Mouse (Mus musculus) hindlimb bud, embryonic 11.5 days (tissue): ENCODE measurements around the gene Osbpl9.
A peak's percentile ranks its signal among the peaks of the same experiment; 100 is the strongest.

ENCODE experiments used
- DNase-seq: peaks from one replicate; pipeline ENCODE4 v3.0.0-alpha.2; 2012; ENCODE audit warnings: low read depth, low spot score; ENCODE audit errors: extremely low spot score

Osbpl9 gene

DNA sequence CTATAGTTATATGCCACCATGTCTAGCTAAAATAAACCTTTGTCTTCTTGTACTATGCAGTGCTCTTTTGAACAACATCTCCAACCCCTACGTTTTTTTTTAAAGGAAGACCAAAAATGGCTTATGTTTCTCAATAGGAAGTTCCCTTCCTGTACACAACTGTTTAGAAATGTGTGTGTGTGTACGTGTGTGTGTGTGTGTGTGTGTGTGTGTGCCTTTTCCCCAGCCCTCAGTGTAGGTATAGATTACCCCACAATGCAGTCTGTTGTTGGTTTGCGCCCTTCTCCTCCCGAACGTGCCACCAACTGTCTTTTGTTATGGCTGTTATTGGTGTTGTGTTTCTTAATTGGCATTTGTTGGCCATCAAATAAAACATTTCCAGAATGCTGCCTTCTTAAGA, 5.5 kb upstream of the Osbpl9 start:
- DNase-seq: no peak

DNA sequence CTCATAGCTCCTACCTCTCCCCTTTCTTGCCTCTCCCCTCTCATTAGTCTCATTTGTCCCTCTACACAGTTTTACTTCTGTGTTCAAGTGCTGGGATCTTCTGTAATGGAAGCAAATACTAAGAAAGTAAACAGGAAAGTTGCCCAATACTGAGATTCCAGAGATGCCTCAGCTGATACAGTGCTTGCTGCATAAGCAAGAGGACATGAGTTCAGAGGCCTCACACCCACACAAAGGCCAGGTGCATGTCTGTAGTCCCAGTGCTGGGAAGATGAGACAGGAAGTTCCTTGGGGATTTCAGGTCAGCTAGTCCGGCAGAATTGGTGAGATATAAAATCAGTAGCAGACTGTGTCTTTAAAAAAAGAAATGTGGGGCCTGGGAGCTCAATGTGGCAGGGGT, 2.3 kb upstream of the Osbpl9 start:
- no peak for DNase-seq

DNA sequence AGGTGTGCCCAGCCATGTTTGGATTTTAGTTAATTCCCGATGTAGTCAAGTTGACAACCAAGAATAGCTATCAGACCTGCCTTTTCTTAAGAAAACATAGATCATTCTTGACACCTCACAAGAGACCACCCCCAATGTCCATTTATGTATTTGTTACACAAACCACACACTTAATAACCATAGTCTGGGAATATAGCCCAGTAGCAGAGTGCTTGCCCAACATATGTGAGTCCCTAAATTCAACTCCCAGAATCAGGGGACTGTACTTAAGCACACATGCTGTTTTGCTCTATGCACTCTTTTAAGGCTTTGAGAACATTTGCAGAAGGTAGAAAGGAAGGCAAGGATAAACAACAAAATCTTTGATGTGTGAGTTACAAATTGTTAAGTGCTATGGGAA, 1.9 kb upstream of the Osbpl9 start:
- no peak for DNase-seq

GRCm38 (mm10) chr4:109199069-109199468, 3.0 kb downstream of the Osbpl9 start:
- DNase-seq: no peak

- no peak for DNase-seq
These were observed 6.0 kb downstream of the Osbpl9 start for GRCm38 (mm10) chr4:109195900-109196629.

DNA sequence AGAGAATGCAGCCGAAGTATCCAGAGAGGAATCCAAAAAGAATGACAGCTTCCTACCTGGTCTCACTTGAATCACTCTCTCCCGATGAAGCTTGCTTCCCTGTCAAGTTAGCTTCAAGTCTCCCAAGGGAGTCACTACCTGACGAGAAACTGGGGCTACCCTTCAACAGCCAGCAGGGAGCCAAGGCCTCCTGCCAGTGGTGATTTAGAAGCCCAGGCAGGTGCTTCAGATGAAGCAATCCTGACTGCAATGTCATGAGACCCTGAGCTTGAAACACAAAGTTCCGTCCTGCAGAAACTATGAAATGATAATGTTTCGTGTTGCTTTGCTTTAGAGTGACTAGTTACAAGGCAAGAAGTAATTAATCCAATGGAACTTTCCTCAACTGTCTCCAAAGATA, 8.2 kb downstream of the Osbpl9 start:
- DNase-seq: no peak

DNA sequence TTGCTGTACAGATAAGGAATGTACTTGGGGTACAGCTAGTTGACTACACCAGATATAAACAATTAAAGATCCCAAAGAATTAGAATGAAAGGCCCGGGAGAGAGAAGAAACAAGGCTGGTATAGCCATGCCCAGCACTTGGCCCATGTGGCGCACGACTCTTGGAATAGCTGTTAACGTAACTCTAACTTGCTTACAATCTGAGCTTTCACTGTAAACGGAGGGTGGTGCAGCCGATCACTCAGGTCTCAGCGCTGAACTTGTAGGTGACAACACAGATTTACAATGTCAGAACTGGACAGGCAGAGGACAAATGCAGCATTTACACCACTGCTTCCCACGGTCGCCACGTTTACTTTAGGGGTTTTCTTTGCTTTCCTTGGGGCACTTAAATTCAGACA, 10.5 kb downstream of the Osbpl9 start:
- DNase-seq: no peak

- no peak for DNase-seq
These were observed 16.3 kb downstream of the Osbpl9 start for GRCm38 (mm10) chr4:109185616-109186405.

GRCm38 (mm10) chr4:109175677-109176076, 26.4 kb downstream of the Osbpl9 start:
- DNase-seq: no peak

GRCm38 (mm10) chr4:109173775-109174440, 28.2 kb downstream of the Osbpl9 start:
- no peak for DNase-seq

DNA sequence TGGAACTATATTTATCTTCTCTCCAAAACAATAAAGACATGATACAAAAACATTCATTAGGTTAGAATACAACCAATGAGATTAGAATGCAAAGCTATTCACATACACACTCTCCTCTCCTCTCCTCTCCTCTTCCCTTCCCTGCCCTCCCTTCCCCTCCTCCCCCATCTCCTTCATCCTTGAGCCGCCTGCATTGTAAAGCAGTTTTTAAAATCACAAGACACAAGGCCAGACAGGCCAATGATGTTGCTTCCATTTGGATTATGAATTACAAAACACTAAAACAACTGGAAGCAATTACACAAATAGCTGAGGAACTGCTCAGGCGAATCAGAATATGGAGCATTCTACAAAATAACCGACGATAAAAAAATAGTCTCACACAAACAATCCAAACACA, 28.7 kb downstream of the Osbpl9 start:
- no peak for DNase-seq

DNA sequence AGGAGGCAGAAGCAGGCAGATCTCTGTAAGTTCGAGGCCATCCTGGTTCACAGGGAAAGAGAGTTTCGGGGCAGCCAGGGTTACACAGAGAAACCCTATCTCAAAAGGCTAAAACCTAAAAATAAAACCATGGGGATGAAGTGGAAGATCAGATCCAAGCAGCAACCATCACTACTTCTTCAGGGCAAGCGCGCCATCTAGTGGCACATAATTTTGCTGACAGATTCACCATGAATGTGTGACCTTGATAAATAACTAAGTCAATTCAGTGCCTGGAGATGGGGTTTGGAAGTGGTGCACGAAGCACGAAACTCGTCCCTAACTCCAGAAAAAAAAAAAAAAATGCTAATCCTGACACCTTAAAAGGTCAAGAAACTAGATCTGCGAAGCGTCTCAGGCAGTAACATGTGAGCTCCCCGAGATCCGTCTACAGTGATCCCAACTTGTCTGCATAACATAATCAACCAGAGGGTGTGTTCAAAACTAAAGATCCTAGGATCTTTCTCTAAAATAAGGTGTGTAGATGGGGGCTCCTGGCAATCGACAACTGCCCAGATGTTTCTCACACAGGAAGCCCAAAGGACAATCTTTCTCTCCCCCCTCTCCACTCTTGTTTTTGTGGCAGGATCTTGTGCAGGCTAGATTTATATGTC, 36.4 kb downstream of the Osbpl9 start:
- DNase-seq: peak; percentile 31

GRCm38 (mm10) chr4:109156481-109157261, 45.4 kb downstream of the Osbpl9 start:
- no peak for DNase-seq

- no peak for DNase-seq
These were observed 46.0 kb downstream of the Osbpl9 start for GRCm38 (mm10) chr4:109156073-109156472.

DNA sequence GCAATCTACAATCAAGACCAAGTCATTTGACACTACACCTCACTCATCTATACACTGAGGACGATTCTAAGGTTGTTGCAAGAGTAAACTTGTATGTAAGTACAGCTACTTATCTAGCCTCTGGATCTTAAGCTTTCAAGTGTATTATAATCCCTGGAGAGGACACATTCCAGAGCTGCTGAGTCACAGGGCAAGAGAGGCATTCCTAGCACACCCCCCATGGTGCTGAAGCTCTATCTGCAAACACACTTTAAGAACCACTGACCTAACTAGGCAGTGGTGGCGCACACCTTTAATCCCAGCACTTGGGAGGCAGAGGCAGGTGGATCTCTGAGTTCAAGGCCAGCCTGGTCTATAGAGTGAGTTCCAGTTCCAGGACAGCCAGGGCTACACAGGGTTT, 51.9 kb downstream of the Osbpl9 start:
- no peak for DNase-seq

GRCm38 (mm10) chr4:109149411-109149810, 52.7 kb downstream of the Osbpl9 start:
- DNase-seq: no peak

- DNase-seq: peak; percentile 28
These were observed 54.6 kb downstream of the Osbpl9 start for GRCm38 (mm10) chr4:109147278-109148038.

GRCm38 (mm10) chr4:109143091-109143490, 59.0 kb downstream of the Osbpl9 start:
- DNase-seq: no peak

DNA sequence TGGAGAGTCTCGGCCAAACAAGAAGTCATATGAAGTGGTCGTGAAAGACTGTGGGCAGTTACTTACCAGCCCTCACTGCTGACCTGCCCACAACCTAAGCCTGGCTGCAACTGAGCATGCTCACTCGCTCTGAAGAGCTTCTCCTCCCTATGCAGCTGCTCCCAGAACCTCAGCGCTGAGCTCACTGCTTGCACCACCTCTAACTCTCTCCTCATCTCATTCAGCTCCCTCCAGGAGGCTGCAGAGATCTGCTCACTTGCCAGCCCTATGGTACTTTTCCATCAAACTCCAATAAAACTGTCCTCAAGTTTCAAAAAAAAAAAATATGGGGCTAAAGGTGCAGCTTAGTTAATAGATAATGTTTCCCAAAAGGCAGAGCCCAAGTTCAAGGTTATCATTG, 63.5 kb downstream of the Osbpl9 start:
- DNase-seq: no peak
